Mouse (Mus musculus) erythroid progenitor cell, adult 5-6 weeks (primary cell): ENCODE measurements around the gene Pth. TPM values are rescaled to one million over a fixed set of nuclear protein-coding genes. Genes with fewer than 3 reads are reported as not detected.

Experiments
- ATAC-seq: replicated peaks from 2 replicates; pipeline ENCODE4 v1.8.0; 2016; ENCODE audit warnings: moderate number of reproducible peaks, mild to moderate bottlenecking, moderate TSS enrichment, inconsistent platforms; ENCODE audit not compliant: poor library complexity, low FRiP score, severe bottlenecking
- total RNA-seq, 2 experiments: library from RNA; stranded (forward) in 1 of 2; stranded (reverse) in 1 of 2; fragments of 150-400 nt in 1 of 2; fragments of 186-747, 209-891 nt in 1 of 2; gene quantifications; 2 replicates each; pipeline versions ENCODE4 v1.2.3 to v1.2.4; 2015 to 2017; ENCODE audit warnings: low replicate concordance in 2 of 2

Gene Pth
- total RNA-seq, 2 experiments from 2014 or later, result not detected

GRCm38 (mm10) chr7:113347694-113348093, 40.7 kb downstream of the Pth start:
- ATAC-seq, result no peak

GRCm38 (mm10) chr7:113347271-113347670, 41.1 kb downstream of the Pth start:
- no peak for ATAC-seq

Other genes with a start within 250 kb of the Pth start
- gene Arntl, start 181.1 kb downstream of the Pth start, total RNA-seq (2015; ENCODE audit: low replicate concordance), result 5.8 and 12.6 TPM in 2 replicates
- 4.7 and 5.4 TPM in 2 replicates for gene Arntl, start 181.1 kb downstream of the Pth start, total RNA-seq (2017; ENCODE audit: low replicate concordance)
- 7.5 and 13.3 TPM in 2 replicates for gene Btbd10, start 19.2 kb downstream of the Pth start, total RNA-seq (2015; ENCODE audit: low replicate concordance)
- gene Btbd10, start 19.2 kb downstream of the Pth start, total RNA-seq (2017; ENCODE audit: low replicate concordance), result 17.5 and 23.0 TPM in 2 replicates
- gene Far1, start 125.3 kb upstream of the Pth start, total RNA-seq (2015; ENCODE audit: low replicate concordance), result 154 and 179 TPM in 2 replicates
- 74.1 and 124 TPM in 2 replicates for gene Far1, start 125.3 kb upstream of the Pth start, total RNA-seq (2017; ENCODE audit: low replicate concordance)